Mouse (Mus musculus): Measurements from ENCODE around the gene Slc16a1.

- no peak for TF ChIP-seq CTCF (IDR thresholded peaks at IDR 0.05; ENCODE audit: borderline replicate concordance, control insufficient read depth, extremely low read depth, insufficient read depth, low read length, poor library complexity)
- TF ChIP-seq POLR2A (IDR thresholded peaks at IDR 0.05; ENCODE audit: control insufficient read depth, extremely low read depth, insufficient read depth, low read length, poor library complexity) = no peak
Observed at GRCm38 (mm10) chr3:104616155-104616554, 22.3 kb upstream of the Slc16a1 start.

All from thymus, adult 2 months (tissue).